ENCODE assay signal across 9 mouse cellular contexts in the genomic region with DNA sequence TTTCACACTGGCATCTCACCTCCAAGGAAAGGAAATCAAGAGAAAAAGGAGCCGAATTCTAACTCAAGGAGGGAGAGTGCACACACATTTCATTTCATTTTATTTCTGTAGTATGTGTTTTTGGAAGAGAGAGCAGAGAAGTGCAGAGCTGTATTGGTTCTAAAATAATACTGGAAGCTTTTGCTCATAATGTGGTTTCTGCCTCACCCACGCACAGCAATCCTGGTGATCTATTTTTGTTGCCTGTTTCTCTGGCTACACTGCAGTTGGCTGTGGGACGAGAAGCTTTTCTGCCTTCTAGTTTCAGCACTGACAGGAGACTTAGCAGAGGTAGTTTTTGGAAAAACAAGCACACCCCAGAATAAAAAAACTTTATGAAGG.
DNase-seq lines count a peak whose midpoint lies in the region; ATAC-seq lines count a peak whose summit lies in the region.
"Had no signal": no experiment of that assay in that cellular context is flagged by ENCODE, and none has a peak within 500 bp of the region (broad histone marks: within the 10 kb centered on the region; RNA-seq: fewer than 3 reads in every experiment).

No protein-coding gene starts in this region.

- H3K4me1 ChIP-seq in embryonic facial prominence, embryonic 13.5 days, result peaks cover 23% of the 10 kb centered on the region
- peaks cover 25% of the 10 kb centered on the region for H3K4me1 ChIP-seq in embryonic facial prominence, embryonic 10.5 days

- WGBS in embryonic facial prominence, embryonic 13.5 days, result 27% methylated on average over 3 of the region's 3 CpGs
- WGBS in embryonic facial prominence, embryonic 10.5 days, result 35% methylated on average over 3 of the region's 3 CpGs

- no peak for DNase-seq in embryonic facial prominence, embryonic 10.5 days (ENCODE audit: low spot score)
- peak; percentile 14 for DNase-seq in cerebellum, adult 11-12 months
- peak; percentile 67 to 90 for DNase-seq in frontal cortex, postnatal 36 days (ENCODE audit: low spot score in 2 of 2)
- peak; percentile 37 to 40 for DNase-seq in layer of hippocampus, postnatal 10 days (ENCODE audit: low spot score in 2 of 2)
- peak; percentile 71 for DNase-seq in right cerebral cortex, postnatal 25 days
- no peak for DNase-seq in embryo, embryonic 10 days (ENCODE audit: low spot score)
- no peak for DNase-seq in lung, postnatal 36 days

- peak overlapping the region; percentile 39; the same call in 1 of the 2 replicates for H3K27ac ChIP-seq in embryonic facial prominence, embryonic 13.5 days
- no peak overlapping the region for H3K27ac ChIP-seq in embryonic facial prominence, embryonic 10.5 days (replicated peaks)

- H3K4me2 ChIP-seq in embryonic facial prominence, embryonic 13.5 days, result peak overlapping the region; percentile 35

- H3K27me3 ChIP-seq in embryonic facial prominence, embryonic 13.5 days, result no peaks in the 10 kb centered on the region
- H3K27me3 ChIP-seq in embryonic facial prominence, embryonic 10.5 days (replicated peaks; ENCODE audit: low read depth, poor library complexity, severe bottlenecking), result no peaks in the 10 kb centered on the region

- H3K4me3 ChIP-seq in embryonic facial prominence, embryonic 13.5 days, result no peak overlapping the region
- H3K4me3 ChIP-seq in embryonic facial prominence, embryonic 10.5 days, result no peak overlapping the region
- H3K4me3 ChIP-seq: erythroblast, embryonic 14.5 days had no signal

- H3K36me3 ChIP-seq in embryonic facial prominence, embryonic 13.5 days, result no peaks in the 10 kb centered on the region
- H3K36me3 ChIP-seq in embryonic facial prominence, embryonic 10.5 days (replicated peaks), result no peaks in the 10 kb centered on the region

- no peak overlapping the region for H3K9ac ChIP-seq in embryonic facial prominence, embryonic 13.5 days

- no peaks in the 10 kb centered on the region for H3K9me3 ChIP-seq in embryonic facial prominence, embryonic 13.5 days
- H3K9me3 ChIP-seq in embryonic facial prominence, embryonic 10.5 days, result no peaks in the 10 kb centered on the region

- no peak for ATAC-seq in embryonic facial prominence, embryonic 13.5 days (ENCODE audit: insufficient number of reproducible peaks, insufficient read depth, low FRiP score, low TSS enrichment, low read depth)

Comparison
In these comparisons a context has a peak if more than half of its experiments do, and no peak if none do; other contexts are left out.
1. DNase-seq: peak in cerebellum, adult 11-12 months (single experiment), frontal cortex, postnatal 36 days (2 of 2), layer of hippocampus, postnatal 10 days (2 of 2) and right cerebral cortex, postnatal 25 days (single experiment); none in embryonic facial prominence, embryonic 10.5 days (single experiment), embryo, embryonic 10 days (single experiment) and lung, postnatal 36 days (single experiment).